Mouse (Mus musculus): ENCODE results near the gene Gm21256. TPM values are rescaled to one million over a fixed set of nuclear protein-coding genes. Genes with fewer than 3 reads are reported as not detected.
"Not testable (repeated sequence)": the region's sequence is repeated elsewhere in the genome, so short reads cannot be mapped to it uniquely, and the experiment has no call there.

Gm21256 gene
- not detected in 2 replicates for polyA plus RNA-seq (2015; fragmentation: Nextera tagmentation; extraction: Ambion mirVana)

GRCm38 (mm10) chrY:47450660-47451059 lies at the start of gene Gm21256:
Gene Gm21256 (plus strand): TSS chrY:47450960.
- H3K36me3 ChIP-seq, H3K9ac ChIP-seq: not testable (repeated sequence)

More at GRCm38 (mm10) chrY:47450660-47451059, at the start of gene Gm21256:
- H3K27ac ChIP-seq; H3K27me3 ChIP-seq (replicated peaks); H3K4me1 ChIP-seq; H3K4me2 ChIP-seq; ATAC-seq (ENCODE audit: insufficient read depth, low FRiP score, low read depth); H3K4me3 ChIP-seq (replicated peaks); H3K9me3 ChIP-seq: not testable (repeated sequence)
- WGBS = no CpG with 5 or more reads among the region's 7 CpGs

Other genes with a start within 250 kb of the Gm21256 start
- gene Gm21170, start 240.1 kb downstream of the Gm21256 start, polyA plus RNA-seq (2015; fragmentation: Nextera tagmentation; extraction: Ambion mirVana) = not detected in 2 replicates

All from stomach, embryonic 15.5 days (tissue).